Mouse (Mus musculus) heart, adult 18-20 months (tissue): ENCODE results near the gene Slx1b. TPM values are rescaled to one million over a fixed set of nuclear protein-coding genes. Genes with fewer than 3 reads are reported as not detected.

Experiments
- DNase-seq, 2 experiments: peaks; one replicate each; pipeline ENCODE4 v3.0.0; 2021 to 2022; ENCODE audit warnings: mixed read lengths in 1 of 2
- total RNA-seq, 2 experiments: library from RNA; stranded (reverse); gene quantifications; 2 replicates each; pipeline ENCODE4 v1.2.3; 2021

Gene Slx1b
- total RNA-seq, 2 experiments from 2014 or later: 3.7 to 4.1 TPM

DNA sequence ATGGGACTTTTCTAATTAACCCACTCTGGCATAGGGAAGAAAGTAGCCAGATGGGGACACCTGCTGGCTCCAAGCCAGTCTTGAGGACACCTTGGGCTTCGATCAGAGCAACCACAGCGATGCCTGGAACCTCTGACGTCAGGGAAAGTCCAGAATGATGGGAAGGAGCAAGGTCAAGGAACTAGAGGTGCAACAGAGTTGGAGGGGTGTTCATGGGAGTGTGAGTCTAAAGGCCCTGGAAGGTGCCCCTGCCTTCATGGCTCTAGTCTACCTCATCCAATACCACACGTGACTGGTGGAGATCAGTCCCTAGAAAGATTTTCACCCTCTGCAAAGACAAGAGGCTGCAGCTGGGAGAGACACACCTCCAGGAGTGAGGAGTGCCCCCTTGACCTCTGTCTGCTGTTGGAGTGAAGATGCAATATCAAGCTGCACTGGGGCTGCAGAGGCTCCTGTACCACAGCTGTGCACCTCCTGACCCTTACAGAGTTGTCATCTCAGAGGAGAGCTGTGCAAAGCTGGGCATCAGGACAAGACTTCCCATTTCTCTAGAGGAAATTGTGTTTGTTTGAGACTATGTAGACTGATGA lies 18.9 kb downstream of the Slx1b start:
- DNase-seq: no peak

DNA sequence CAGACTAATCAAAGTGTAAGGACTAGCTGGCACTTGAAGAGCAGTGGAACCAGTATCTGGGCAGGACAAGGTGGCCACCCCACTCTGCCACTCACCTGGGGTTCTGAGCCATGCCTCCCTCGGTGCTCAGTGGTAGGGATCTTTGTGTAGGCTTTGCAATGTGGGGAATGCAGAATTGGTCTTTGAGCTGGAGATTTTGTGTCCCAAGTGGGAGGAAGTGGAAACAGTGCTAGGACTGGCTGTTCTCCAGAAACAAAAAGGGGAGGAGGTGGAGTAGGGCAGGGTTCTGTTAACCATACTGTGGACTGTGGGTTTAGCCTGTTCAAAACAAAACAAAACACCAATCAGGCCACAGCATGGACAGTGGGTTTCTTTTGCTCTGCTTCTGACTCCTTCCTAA lies 19.4 kb downstream of the Slx1b start, which contains the start of gene Sult1a1:
Gene Sult1a1 (minus strand): TSS at position 226 of the 400 bp plus-strand sequence.
- DNase-seq: peak; percentile 89 to 94

DNA sequence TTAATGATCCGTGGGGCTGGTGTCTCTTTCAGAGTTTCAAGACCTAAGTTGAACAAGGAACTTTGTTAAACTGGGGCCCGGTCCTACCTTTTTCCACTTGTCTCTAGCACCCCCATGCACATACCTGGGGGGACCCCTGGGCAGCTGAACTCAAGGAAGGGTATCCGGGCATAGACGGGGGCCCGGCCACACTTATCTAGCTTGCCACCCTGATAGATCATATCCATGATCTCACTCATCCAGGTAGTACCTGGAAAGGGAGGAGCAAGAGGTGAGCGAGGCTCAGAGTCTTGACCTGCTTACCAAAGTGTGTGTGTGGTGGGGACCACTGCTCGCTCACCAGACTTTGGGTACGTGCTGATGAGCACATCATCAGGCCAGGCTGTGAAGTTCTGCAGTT lies 20.5 kb downstream of the Slx1b start:
- DNase-seq: no peak

DNA sequence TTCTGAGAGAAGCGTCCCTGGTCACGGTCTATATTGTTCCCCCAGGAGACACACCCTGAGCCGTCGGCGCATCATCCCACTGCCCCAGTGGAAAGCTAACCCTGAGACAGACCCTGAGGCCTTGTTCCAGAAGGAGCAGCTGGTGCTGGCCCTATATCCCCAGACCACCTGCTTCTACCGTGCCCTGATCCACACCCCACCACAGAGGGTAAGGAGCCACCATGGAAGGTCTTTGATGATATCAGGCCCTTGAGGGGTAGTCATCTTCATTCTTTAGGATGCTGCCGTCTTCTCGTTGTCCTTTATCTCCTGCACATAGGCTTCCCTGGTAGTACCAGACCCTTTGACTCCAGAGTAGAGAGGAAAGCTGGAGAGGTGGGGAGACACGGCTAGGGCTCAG lies 23.5 kb downstream of the Slx1b start:
- no peak for DNase-seq

DNA sequence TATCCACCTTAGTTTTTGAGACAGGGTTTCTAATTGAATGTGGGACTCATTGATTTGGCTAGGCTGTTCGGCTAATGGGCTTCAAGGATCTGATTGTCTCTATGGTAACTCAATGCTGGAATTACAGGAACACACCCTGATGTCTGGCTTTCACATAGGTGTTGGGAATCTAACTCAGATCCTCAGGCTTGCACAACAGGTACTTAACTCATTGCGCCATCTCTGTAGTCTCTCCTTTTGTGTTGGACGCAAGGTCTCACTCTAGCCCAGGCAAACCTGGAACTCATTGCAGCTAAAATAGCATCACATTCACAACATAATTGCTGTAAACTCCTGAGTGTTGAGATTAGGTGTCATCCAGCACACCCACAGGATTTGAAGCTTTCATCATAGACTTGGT lies 25.4 kb downstream of the Slx1b start:
- no peak for DNase-seq

DNA sequence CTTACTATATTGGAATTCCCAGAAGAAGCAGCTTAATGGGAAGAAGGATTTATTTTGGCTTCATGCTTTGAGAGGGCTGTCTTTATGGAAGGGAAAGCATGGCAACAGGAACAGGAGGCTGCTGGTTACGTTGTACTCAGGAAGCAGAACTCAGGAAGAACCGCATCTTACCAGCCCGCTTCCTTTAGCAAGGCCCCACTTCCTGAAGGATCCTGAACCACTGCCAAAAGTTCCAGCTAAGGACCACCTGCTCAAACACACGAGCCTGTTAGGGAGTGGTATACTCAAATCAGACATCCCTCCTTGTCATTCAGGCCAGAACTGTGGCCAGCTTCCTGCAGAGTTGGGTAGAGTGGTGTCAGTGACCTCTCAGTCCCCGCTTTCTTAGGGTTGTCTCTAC lies 27.1 kb downstream of the Slx1b start:
- DNase-seq: no peak

DNA sequence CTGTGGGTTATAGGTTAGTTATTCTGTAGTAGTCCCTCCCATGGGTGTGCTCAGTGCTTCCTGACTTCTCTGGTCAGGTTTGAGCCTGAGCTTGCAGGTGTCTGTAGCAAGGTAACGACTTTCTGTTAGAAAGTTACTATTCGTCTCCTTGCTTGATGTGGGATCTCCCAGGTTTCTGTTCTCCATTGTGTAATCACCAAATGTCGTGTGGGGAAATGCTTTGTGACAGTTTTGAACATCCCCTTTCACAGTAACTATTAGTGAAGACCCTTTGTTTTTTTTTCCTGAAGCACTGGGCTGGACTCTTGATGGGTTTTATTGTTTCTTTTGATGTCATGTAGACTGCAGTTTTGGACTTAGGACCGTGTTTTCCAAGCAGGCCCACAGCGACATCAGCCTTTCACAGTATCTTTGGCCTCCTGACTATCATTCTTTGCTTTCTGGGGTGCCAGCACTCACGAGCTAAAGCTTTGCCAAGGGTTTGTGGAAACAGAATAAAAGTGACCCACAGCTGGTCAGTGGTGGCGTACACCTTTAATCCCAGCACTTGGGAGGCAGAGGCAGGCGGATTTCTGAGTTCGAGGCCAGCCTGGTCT lies 28.0 kb downstream of the Slx1b start:
- no peak for DNase-seq

DNA sequence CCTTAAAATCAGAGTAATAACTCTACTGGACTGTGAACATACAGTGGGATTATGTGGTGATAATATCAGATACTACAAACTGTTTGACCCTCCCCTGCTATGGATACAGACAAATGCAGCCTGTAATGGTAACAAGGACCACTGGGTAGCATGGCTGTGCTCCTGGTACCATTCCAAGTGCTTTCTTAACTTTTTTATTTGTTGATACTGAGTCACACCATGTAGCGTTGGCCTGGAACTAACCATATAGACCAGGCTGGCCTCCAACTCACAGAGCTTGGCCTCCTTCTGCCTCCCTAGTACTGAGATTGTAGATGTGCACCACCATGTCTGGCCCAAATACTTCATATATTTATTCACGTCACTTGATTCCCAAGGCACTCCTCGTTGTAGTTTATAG lies 30.3 kb downstream of the Slx1b start:
- DNase-seq: peak; percentile 60 to 61

DNA sequence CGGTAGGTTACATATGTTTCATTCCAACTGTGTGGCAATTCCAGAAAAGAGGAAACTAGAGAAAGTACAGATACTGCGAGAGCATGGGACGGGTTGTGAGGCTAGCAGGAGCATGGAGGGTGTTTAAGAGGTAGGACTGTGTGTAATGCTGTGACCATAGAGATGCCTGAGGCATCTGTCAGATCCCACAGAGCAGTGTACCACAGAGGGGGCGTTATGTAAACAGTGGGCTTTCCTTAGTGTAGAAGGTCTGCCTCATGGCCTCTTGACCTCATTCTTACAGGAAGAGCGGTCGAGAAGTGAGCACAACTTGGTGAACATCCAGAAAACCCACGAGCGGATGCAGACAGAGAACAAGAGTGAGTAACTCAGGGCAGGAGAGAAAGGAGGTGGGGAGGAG lies 31.9 kb downstream of the Slx1b start:
- no peak for DNase-seq

DNA sequence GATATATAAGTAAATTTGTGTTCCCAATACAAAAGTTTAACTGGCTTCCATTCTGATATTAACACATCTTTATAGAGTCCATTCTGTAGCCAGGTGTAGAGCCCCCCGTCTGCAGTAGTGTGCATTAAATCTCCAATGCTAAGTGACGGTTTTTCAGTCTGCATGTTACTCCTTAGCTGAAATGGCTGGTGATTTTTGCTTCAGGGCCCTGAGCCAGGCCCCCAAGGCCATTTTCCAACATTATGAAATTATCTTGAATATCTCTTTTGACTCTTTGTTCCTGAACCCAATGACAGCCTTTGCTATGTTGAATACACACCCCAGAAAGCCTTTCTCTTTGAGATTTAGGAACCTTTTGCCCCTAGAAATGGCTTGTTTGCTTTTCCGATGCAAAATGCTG lies 35.8 kb downstream of the Slx1b start:
- DNase-seq: no peak

DNA sequence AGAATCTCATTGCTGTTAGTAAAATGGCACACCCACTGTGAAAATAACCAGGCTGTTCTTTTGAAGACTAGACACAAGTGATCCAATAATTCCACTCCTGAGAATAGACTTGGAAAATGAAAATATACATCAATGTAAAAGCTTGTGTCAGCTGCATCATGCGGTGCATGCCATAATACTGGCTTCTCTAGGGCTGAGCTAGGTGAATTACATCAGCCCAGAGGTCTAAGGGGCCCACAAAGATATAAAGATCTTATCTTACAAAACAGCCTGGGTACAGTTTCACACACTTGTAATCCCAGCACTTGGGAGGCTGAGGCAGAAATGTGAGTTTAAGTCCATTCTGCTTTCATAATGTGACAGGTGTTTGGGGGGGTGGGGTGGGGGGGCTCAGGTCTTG lies 38.1 kb downstream of the Slx1b start:
- DNase-seq: no peak

DNA sequence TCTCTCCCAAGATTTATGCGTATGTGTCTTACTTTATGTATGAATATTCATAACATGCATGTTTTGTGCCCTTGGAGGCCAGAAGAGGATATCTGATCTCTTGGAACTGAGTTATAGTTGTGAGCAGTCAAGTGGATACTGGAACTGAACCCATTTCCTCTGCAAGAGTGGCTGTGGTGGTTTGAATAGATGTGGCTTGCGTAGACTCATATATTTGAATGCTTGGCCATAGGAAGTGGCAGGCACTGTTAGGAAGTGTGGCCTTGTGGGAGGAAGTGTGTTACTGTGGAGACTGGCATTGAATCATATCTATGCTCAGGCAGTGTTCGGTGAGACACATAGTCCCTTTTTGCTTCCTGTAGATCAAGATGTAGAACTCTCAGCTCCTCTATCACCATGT lies 39.9 kb downstream of the Slx1b start:
- no peak for DNase-seq

DNA sequence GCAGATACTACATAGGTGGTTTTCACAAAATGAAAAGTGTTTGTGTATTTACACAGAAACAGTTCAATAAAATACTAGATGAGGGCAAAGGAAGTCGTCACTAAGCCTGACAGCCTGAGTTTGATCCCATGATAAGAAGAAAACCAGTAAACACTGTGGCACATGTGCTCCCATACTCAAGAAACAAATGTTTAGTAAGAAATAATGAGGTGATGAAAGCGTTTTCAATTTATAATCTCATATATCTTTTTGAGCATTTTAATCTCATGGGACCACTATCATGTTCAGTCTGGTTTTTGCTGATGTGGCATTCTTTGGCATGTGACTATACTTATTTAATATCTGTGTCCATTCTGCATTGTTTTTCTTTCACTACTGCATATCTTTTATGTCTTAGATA lies 41.6 kb downstream of the Slx1b start:
- DNase-seq: no peak

DNA sequence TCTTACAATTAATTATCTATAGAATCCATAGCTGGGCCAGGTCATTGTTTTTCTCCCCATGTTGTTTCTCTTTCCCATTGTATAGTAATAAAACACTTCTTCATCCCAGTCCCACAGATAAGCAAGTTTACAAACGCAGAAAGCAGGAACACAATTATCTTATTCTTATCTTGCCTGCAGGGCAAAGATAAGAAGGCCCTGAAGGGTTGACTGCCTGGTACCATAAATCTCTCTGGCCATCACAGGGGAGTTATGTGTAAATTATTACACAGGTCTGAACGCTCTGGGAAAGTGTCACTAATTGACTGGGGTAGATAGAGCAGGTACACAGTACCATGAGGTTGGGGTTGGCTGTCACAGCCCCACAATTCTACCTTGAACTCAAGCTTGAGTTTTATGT lies 44.7 kb downstream of the Slx1b start:
- no peak for DNase-seq

DNA sequence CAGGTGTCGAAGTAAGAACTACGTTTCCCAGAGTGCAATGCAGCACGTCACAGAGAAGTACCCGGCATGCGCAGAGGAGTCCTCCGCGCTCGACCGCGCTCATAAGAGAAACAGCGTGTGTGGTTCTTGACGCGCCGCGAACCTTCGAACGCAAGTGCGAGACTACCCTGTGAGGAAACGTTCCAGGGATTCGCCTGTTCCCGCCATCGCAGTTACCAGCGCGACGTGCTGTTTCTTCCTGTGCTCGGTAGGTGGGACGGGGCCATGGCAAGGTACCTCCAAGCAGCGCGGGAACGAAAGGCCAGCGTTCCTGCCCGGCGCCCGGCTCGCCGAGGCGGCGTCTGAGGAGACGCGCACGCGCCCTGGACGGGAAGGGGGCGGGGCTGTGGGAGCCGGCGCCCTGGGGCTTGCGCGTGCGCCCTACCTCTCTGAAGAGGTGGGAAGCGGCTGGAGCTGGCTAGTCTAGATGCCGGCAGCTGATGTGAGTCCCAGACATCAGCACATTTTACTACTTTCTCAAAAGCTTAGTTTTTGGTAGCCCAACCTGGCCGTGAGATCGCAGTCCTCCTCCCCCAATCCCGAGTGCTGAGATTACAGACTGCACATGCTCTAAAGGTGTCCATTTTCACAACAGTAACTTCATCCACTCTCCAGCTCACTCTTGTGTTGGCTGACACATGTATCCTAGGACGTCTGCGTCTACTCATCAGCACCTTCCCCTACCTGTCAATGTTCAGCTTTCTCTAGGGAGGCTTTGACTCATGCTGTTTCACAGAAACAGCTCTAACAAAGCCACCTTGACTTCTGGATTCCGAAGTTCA lies 46.1 kb downstream of the Slx1b start, which contains the start of gene Sgf29:
Gene Sgf29 (plus strand): TSS at position 79 of the 821 bp plus-strand sequence.
- DNase-seq: peak; percentile 96

DNA sequence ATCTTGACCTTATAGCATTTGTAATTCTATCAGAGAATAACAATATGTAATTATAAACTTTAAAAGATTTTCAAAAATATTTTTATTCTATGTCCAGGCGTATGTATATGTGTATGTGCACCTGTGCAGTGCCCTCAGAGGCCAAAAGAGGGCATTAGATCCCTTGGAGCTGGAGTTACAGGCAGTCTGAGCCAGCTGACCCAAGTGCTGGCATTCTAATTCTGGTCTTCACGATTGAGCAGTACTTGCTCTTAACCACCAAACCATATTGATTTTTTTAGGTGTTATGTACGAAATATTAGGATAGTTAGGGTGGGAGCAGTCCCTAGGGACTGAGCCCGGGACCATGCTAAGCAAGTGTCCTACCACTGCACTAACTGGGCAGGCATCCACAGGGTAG lies 47.1 kb downstream of the Slx1b start:
- DNase-seq: no peak

DNA sequence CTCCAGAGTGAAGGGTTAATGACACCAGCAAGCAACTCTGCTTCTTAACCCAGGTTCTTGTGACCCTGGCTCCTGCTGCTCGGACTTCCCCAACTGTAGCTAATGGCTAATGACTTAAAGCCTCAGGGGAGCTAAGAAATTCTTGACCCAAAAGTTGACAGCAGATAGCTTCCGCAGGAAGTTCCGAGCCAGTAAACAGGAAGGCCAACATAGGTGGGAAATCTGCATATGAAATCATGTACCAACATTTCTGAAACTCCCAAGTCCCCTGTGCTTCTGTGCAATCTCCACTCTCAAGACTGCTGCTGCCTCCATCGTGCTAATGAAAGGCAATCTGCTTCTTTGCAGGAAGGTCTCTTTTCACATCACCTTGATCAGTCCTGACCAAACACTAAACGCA lies 49.9 kb downstream of the Slx1b start:
- peak; percentile 20 to 65 for DNase-seq

DNA sequence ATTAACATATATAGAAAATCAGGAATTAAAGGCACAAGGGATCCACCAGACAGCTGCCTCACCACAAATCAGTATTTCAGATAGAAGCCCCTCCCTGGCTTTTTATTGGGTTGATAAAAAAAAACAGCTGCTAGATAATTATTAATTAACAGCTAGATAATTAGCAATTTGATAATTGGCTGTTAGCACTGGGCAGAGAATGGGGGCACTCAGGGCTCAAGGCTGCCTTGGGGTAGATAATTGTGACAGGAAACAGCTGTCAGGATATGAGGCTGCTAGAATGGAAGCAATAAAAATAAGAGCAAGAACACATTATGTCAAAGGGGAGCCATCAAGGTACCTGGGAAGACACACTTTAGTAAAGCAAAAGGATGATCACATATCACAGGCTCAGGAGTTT lies 50.7 kb downstream of the Slx1b start:
- DNase-seq: no peak

DNA sequence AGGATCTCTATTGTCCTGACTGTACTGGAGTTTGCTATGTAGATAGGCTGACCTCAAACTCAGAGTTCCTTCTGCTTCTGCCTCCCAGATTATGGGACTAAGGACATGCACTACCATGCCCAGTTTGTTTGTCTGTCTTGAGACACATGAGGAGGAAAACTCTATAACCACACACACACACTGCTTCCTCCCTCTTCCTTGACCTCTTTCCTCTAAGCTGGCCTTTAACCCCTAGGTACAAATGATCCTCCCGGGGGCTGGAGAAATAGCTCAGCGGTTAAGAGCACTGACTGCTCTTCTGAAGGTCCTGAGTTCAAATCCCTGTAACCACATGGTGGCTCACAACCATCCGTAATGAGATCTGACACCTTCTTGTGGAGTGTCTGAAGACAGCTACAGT lies 51.2 kb downstream of the Slx1b start:
- DNase-seq: no peak

DNA sequence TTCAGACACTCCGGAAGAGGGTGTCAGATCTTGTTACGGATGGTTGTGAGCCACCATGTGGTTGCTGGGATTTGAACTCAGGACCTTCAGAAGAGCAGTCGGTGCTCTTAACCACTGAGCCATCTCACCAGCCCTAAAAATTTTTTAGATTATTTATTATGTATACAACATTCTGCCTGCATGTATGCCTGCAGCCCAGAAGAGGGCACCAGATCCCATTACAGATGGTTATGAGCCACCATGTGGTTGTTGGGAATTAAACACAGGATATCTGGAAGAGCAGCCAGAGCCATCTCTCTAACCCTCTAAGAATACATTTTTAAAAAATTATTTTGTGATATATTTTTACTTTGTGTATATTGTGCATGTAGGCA lies 52.4 kb downstream of the Slx1b start:
- peak; percentile 63 to 64 for DNase-seq

DNA sequence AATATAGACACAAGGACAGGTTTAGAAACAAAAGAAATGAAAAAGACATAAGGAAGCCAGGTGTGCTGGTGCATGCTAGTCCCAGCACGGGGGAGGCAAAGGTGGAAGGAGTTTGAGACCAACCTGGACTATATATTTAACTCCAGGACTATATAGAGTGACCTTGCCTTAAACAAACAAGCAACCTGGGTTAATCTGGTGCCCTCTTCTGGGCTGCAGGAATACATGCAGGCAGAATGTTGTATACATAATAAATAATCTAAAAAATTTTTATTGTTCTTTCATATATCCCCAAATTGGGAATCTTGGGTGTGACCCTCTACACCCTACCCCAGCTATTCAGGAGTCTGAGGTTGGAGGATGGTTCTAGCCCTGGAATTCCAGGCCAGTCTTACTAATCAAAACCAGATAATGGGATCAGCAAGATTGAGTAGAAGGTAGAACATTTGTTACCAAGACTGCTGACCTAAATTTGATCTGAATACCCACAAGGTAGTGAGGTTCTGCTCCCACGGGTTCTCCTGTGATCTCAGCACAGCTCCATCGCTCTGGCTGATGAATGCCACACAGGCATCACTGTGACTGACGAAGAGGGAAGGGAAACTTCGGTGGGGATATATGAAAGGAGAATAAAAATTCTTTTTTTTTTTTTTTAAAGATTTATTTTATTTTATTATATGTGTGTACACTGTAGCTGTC lies 52.9 kb downstream of the Slx1b start:
- no peak for DNase-seq
